ENCODE assay signal across 18 mouse cellular contexts in genomic region chr9:80208681-80209080, GRCm38 (mm10).
"Had no signal": no experiment of that assay in that cellular context is flagged by ENCODE, and none has a peak within 500 bp of the region (broad histone marks: within the 10 kb centered on the region; RNA-seq: fewer than 3 reads in every experiment).

No protein-coding gene starts in this region.

- H3K27me3 ChIP-seq: lung, embryonic 15.5 days; megakaryocyte, embryonic 14.5 days; midbrain, embryonic 13.5 days; midbrain, embryonic 15.5 days; neural tube, embryonic 13.5 days; stomach, embryonic 15.5 days had no signal

- H3K9ac ChIP-seq: liver, postnatal 0 days; lung, embryonic 15.5 days; midbrain, embryonic 13.5 days; midbrain, embryonic 15.5 days; neural tube, embryonic 13.5 days; stomach, embryonic 15.5 days had no signal

- H3K4me1 ChIP-seq: stomach, embryonic 15.5 days had no signal

- H3K4me2 ChIP-seq: lung, embryonic 15.5 days; midbrain, embryonic 11.5 days; midbrain, embryonic 13.5 days; midbrain, embryonic 15.5 days; neural tube, embryonic 13.5 days; stomach, embryonic 15.5 days had no signal

- H3K27ac ChIP-seq: lung, embryonic 15.5 days; macrophage; midbrain, embryonic 13.5 days; midbrain, embryonic 15.5 days; neural tube, embryonic 13.5 days; stomach, embryonic 15.5 days; stomach, postnatal 0 days had no signal

- H3K36me3 ChIP-seq: lung, embryonic 15.5 days; midbrain, embryonic 13.5 days; midbrain, embryonic 15.5 days; neural tube, embryonic 13.5 days; stomach, embryonic 15.5 days had no signal

- DNase-seq: liver, postnatal 0 days; lung, adult 2 months; lung, postnatal 14 days; lung, postnatal 36 days; right cerebral cortex, postnatal 14 days; thymus, adult 2 months; thymus, postnatal 25 days; thymus, postnatal 4 days had no signal

- H3K9me3 ChIP-seq: lung, embryonic 15.5 days; megakaryocyte, embryonic 14.5 days; midbrain, embryonic 13.5 days; midbrain, embryonic 15.5 days; neural tube, embryonic 13.5 days; stomach, embryonic 15.5 days had no signal

- ATAC-seq: lung, postnatal 0 days; midbrain, embryonic 13.5 days had no signal

- H3K4me3 ChIP-seq: lung, embryonic 15.5 days; megakaryocyte, embryonic 14.5 days; midbrain, embryonic 13.5 days; midbrain, embryonic 15.5 days; neural tube, embryonic 13.5 days; stomach, embryonic 15.5 days had no signal
